Mouse (Mus musculus) kidney, adult 10 weeks (tissue): ENCODE data around the gene Agap3. TPM values are rescaled to one million over a fixed set of nuclear protein-coding genes. Genes with fewer than 3 reads are reported as not detected.

Experiments used
- polyA plus RNA-seq: library from polyadenylated mRNA; stranded (reverse); fragments of 350-450 nt; fragmentation: Illumina TruSeq; extraction: RNeasy Lipid Tissue Mini Kit (QIAGEN cat#74804); gene quantifications from one replicate; pipeline ENCODE4 v1.2.3, GENCODE M21; 2014; ENCODE audit warnings: low read depth, low replicate concordance

Gene Agap3
- 1.3 TPM for polyA plus RNA-seq

GRCm38 (mm10) chr5:24452030-24452690, at the start of gene Agap3:
Gene Agap3 (plus strand): TSS chr5:24452177.

GRCm38 (mm10) chr5:24413042-24413693, 38.8 kb upstream of the Agap3 start, which contains the start of gene Asic3:
Gene Asic3 (plus strand): TSS chr5:24413392.

GRCm38 (mm10) chr5:24423129-24424003, 28.6 kb upstream of the Agap3 start, which contains the start of the genes Cdk5 and Slc4a2:
Gene Cdk5 (minus strand): TSS chr5:24423530.
Gene Slc4a2 (plus strand): TSS chr5:24423837.

GRCm38 (mm10) chr5:24444746-24445427, 7.1 kb upstream of the Agap3 start, which contains the start of gene Fastk:
Gene Fastk (minus strand): TSS chr5:24445287.

GRCm38 (mm10) chr5:24447624-24448298, 4.2 kb upstream of the Agap3 start, which contains the start of gene Tmub1:
Gene Tmub1 (minus strand): TSS chr5:24447854.

GRCm38 (mm10) chr5:24526889-24527230, 74.9 kb downstream of the Agap3 start, which contains the start of gene Gbx1:
Gene Gbx1 (minus strand): TSS chr5:24527202.

GRCm38 (mm10) chr5:24540387-24541143, 88.6 kb downstream of the Agap3 start, which contains the start of gene Asb10:
Gene Asb10 (minus strand): TSS chr5:24540978.

Other genes starting within 250 kb of the Agap3 start
- not detected for gene Kcnh2, start 100.6 kb upstream of the Agap3 start, polyA plus RNA-seq
- gene Nos3, start 87.4 kb upstream of the Agap3 start, polyA plus RNA-seq: 0.20 TPM
- not detected for gene Atg9b, start 60.0 kb upstream of the Agap3 start, polyA plus RNA-seq
- 2.7 TPM for gene Abcb8, start 58.5 kb upstream of the Agap3 start, polyA plus RNA-seq
- not detected for gene Asic3, start 38.8 kb upstream of the Agap3 start, polyA plus RNA-seq
- 13.7 TPM for gene Cdk5, start 28.6 kb upstream of the Agap3 start, polyA plus RNA-seq
- 4.1 TPM for gene Slc4a2, start 28.3 kb upstream of the Agap3 start, polyA plus RNA-seq
- 3.7 TPM for gene Fastk, start 6.9 kb upstream of the Agap3 start, polyA plus RNA-seq
- gene Tmub1, start 4.3 kb upstream of the Agap3 start, polyA plus RNA-seq: 0.93 TPM
- gene Gbx1, start 75.0 kb downstream of the Agap3 start, polyA plus RNA-seq: not detected
- gene Asb10, start 88.8 kb downstream of the Agap3 start, polyA plus RNA-seq: not detected
- gene 4931409K22Rik, start 104.6 kb downstream of the Agap3 start, polyA plus RNA-seq: not detected
- gene Abcf2, start 125.3 kb downstream of the Agap3 start, polyA plus RNA-seq: 11.4 TPM
- 0.73 TPM for gene Chpf2, start 134.6 kb downstream of the Agap3 start, polyA plus RNA-seq
- gene Smarcd3, start 172.2 kb downstream of the Agap3 start, polyA plus RNA-seq: 1.7 TPM
- 32.5 TPM for gene Nub1, start 233.4 kb downstream of the Agap3 start, polyA plus RNA-seq